Mouse (Mus musculus): Measurements from ENCODE around the gene Naaladl2.
A peak's percentile ranks its signal among the peaks of the same experiment; 100 is the strongest.

The Naaladl2 gene

GRCm38 (mm10) chr3:24705778-24706423 is 438.2 kb downstream of the Naaladl2 start:
- no peak for DNase-seq (ENCODE audit: extremely low spot score, low read depth, low spot score)

- DNase-seq (ENCODE audit: extremely low spot score, low read depth, low spot score): no peak
Observed at GRCm38 (mm10) chr3:24690162-24690915, 453.7 kb downstream of the Naaladl2 start.

GRCm38 (mm10) chr3:24670500-24670899 is 473.6 kb downstream of the Naaladl2 start:
- DNase-seq (ENCODE audit: extremely low spot score, low read depth, low spot score): no peak

- no peak for DNase-seq (ENCODE audit: extremely low spot score, low read depth, low spot score)
Observed at GRCm38 (mm10) chr3:24668052-24668916, 475.8 kb downstream of the Naaladl2 start.

- DNase-seq (ENCODE audit: extremely low spot score, low read depth, low spot score): no peak
Observed at GRCm38 (mm10) chr3:24665408-24665807, 478.7 kb downstream of the Naaladl2 start.

DNA sequence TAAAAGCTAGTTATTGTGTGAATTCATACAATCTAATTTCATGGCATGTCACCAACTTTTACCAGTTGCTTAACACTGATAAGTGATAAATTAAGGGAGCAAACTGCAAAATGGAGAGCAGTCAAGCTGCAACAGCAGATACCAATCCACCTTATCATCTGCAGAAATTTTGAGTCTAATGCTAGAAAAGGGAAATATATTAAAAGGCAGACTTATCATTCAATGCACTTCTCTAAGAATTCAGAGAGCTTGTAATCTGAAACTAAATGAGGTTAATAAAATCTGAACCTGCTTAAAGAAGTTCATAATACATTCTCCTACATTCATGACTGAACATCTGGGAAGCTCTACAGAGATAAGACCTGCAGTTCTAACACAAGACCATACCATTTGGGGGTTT is 480.3 kb downstream of the Naaladl2 start:
- no peak for DNase-seq (ENCODE audit: extremely low spot score, low read depth, low spot score)

DNA sequence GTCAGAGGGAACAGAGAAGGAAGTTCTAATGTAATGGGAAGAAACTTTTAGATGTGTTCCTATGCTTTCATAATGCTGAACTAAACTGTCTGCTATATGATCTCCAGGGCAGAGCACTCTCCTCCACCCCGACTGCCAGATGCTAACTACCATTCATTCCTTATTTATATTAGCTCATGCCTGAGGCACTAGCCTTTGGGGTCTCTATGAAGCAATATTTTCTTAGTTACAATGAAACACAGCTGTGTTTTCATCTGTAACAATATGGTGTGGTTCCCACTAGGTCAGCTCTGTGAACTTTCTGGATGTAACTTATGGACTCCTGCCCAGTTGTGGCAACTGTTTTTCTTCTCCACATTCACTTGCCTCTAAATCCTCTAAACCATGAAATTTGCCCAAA is 514.0 kb downstream of the Naaladl2 start:
- DNase-seq (ENCODE audit: extremely low spot score, low read depth, low spot score): no peak

GRCm38 (mm10) chr3:24605485-24605884 is 538.6 kb downstream of the Naaladl2 start:
- peak; percentile 16 for DNase-seq (ENCODE audit: extremely low spot score, low read depth, low spot score)

GRCm38 (mm10) chr3:24604791-24605320 is 539.2 kb downstream of the Naaladl2 start:
- DNase-seq (ENCODE audit: extremely low spot score, low read depth, low spot score): no peak

DNA sequence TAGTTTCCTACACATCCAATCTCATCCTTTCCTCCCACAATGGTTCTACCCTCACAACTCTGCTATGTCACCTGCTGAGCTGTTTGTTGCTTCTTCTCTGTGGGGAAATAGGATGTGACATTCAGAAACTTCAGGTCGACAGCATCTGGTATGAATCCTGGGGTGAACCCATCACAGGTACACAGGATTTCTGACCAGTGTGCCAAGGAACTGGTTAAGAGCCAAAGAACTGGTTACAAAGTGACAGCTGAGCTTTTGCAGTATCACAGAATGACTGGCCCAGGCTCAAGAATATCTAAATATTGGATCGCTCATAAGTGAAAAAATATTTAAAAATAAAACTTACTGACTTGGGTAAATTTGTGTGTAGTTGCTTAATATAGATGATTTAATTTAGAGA is 548.6 kb downstream of the Naaladl2 start:
- DNase-seq (ENCODE audit: extremely low spot score, low read depth, low spot score): no peak

- no peak for DNase-seq (ENCODE audit: extremely low spot score, low read depth, low spot score)
Observed at GRCm38 (mm10) chr3:24556617-24557016, 587.4 kb downstream of the Naaladl2 start.

DNA sequence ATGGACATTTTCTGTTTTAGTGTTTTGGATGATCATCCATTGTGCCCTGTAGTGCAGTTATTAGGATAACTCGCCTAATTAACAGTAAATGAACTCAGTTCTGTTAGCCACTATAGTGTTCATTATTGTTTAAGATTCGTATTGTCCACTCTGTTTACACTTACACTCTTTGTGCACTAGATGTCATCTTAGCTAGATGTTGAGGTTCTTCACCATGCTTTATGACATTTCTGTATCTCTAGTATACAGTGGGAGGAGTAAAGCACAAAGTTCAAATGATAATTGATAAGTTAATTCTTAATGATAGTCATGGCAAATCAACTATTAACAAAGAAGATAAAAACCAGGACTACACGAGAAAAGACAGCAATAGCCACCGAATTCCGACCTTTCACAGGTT is 590.4 kb downstream of the Naaladl2 start:
- no peak for DNase-seq (ENCODE audit: extremely low spot score, low read depth, low spot score)

DNA sequence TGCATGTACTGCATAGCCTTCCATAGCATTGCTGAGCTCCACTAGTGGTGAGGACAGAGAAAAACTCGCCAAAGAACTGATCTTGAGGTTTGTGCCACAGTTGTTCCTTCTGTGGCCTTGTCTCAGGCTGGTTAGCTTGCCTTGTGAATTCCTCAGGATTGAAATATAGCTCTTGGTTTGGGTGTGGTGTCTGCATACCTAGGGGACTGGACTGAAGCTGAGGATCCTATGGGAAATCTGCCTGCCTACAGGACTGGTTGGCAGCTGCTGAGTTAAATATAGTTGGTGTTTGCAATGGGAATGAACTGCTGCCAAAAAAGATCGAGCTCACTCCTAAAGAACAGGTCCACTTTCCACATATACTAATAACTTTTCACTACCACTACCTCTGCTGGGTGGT is 591.4 kb downstream of the Naaladl2 start:
- DNase-seq (ENCODE audit: extremely low spot score, low read depth, low spot score): no peak

DNA sequence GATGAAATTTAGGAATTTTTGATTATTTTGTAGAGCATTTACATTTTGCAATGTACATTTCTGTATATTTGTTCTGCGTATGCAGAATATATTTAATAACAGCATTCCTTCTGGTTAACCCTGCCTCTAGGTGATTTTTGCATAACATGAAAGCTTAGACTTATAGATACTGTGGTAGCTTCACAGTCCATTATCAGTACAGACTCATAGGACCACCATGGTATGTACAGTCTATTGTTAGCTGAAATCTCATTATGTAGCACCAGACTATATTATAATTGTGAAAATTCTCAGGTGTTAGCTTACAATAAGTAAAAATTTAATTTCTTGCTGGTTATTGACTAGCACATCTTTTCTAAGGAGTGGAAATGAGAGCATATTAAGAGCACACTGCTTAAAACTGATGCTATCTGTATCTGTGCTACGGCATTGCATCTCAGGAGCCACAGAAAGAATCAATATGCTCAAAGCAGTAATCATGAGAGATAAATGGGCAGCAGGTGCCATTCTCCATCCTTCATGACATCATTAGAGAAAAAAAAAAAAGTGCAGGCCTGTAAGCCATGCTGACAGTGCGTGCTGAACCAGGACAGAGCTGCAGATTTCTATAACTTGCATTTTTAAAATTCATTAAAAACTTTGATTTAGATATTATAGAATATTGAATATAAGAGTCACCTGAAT is 610.1 kb downstream of the Naaladl2 start:
- no peak for DNase-seq (ENCODE audit: extremely low spot score, low read depth, low spot score)

DNA sequence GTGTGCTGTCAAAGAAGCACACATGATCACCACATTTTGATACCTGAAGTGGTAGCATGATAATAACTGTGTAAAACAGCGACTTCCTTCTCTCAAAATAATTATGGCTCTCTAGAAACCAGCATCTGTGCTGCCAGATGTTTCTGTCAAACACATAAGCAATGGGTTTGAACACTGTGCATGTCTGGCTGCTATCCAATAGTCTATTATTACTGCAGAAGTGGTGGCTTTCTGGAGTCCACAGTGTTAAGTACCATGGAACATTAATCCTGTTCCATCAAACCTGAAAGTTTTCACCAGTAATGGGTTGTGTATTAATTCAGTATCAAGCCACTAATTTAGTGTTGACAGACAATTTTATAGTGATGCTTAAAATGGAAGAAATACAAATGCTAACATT is 629.1 kb downstream of the Naaladl2 start:
- DNase-seq (ENCODE audit: extremely low spot score, low read depth, low spot score): no peak

- no peak for DNase-seq (ENCODE audit: extremely low spot score, low read depth, low spot score)
Observed at GRCm38 (mm10) chr3:24486456-24487112, 657.5 kb downstream of the Naaladl2 start.

GRCm38 (mm10) chr3:24463941-24464340 is 680.1 kb downstream of the Naaladl2 start:
- DNase-seq (ENCODE audit: extremely low spot score, low read depth, low spot score): no peak

DNA sequence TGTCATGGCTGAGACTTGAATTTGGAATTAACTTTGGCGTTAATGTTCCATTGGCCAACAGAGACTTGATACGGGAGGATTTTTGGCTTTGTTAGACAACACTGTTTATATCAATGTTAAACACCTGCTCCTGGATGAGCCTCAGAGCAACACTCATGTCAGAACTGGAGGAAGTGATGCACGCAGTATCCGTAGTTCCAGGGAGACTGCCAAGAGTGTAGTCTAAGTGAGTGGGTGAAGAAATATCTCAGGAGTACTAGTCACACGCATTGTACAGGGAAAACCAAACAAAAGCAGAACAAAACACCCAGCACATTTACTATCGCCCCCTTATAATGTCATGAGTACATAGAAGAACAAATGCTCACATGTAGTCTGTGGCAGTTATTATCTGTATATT is 703.4 kb downstream of the Naaladl2 start:
- DNase-seq (ENCODE audit: extremely low spot score, low read depth, low spot score): no peak

DNA sequence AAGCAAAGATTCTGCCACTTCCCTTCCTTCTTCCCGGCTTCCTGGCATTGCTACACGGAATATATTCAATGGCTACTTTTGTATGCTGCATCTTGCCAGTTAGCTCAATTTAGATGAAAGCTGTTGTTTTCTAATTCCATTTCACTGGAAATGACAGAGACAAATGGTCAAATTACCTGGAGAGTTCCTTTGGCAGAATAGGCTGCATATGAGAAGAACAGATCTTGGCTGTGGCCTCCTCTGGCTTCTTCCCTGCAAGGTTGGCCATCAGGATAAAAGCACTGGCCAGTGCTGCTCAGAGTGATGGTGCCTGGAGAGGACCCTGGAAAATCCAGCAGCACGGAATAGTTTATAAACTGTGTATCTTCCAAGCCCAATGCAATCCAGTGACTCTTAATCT is 711.3 kb downstream of the Naaladl2 start:
- DNase-seq (ENCODE audit: extremely low spot score, low read depth, low spot score): no peak

DNA sequence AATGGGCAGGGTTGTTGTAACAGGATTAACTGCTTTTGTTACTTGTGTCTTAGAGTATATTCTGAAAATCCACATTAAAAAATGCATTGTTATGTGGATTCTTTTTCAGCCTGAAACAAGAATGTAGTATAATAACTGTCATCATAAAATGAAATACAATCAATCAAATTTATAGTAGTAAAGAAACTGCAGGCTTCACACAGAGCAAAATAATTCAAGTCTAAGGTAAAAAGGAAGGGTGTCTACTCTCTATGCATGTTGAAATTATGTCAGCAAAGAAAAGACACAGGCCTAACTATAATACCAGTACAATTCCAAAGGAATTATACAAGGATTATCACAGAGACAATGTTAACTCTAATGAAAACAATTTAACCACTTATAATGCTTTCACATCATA is 752.3 kb downstream of the Naaladl2 start:
- no peak for DNase-seq (ENCODE audit: extremely low spot score, low read depth, low spot score)

All from hindlimb bud, embryonic 11.5 days (tissue).